Mouse (Mus musculus): ENCODE measurements around the gene Rcbtb1.
"Not testable (repeated sequence)": the region's sequence is repeated elsewhere in the genome, so short reads cannot be mapped to it uniquely, and the experiment has no call there.

The Rcbtb1 gene

DNA sequence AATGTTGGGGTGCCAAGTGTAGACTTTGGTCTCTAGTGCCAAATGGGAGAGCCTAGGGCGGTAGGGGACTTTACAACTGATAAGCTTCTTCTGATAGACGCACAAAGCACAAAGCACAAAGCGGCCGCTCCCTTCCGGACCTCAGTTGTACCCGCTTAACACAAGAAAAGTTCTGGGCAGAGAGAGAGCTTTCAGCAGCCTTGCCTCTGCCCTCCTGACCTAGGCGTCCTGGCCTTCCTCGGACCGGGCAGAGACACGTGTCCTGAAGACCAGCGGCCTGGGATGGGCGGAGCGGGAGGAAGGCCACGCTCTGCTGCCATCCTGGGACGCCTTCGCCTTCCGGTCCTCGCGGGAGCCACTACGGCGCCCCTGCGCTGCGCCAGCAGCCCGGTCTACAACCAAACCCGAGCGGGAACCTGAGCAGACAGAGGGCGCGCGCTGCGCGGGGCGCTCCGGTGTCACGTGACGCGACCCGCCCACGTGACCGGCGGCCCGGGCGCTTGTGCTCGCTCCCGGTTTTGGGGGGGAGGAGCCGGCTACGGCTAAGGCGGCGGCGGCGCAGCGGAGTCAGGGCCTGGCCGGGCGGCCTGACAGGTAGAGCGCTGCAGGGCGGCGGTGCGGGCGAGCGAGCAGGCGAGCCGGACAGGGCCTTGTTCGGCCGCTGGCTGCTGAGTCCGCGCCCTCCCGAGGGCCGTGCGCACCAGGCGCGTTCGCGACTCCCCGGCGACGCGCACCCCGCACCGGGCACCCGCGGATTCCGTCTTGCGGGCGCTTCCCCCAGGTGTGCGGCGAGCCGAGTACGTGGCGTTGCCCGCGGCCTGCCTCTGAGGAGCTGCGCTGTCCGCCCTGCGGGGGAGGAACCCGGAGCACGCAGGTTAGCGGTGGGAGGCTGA is at the start of gene Rcbtb1:
Gene Rcbtb1 (plus strand): TSS at position 499 of the 893 bp plus-strand sequence.
- DNase-seq (ENCODE audit: low read depth): no peak

DNA sequence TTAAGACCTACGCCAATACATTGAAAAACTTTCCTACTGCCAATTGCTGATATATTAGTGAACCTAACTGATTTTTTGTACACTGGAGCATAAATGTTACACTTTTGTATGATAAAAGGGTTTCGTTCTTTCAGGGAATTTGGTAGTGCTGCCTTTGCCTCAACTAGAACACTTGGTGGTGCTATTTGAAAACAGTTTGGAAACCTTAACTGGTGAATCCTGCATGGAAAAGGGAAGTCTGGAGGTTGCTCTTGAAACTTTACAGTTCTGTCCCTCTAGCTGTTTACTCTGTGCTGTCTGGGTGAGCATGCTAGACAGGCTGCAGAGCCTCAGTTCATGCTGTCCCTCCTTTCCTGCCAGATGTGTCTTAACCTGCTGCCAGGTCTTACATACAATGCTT is 45.4 kb upstream of the Rcbtb1 start:
- DNase-seq (ENCODE audit: low read depth): no peak

DNA sequence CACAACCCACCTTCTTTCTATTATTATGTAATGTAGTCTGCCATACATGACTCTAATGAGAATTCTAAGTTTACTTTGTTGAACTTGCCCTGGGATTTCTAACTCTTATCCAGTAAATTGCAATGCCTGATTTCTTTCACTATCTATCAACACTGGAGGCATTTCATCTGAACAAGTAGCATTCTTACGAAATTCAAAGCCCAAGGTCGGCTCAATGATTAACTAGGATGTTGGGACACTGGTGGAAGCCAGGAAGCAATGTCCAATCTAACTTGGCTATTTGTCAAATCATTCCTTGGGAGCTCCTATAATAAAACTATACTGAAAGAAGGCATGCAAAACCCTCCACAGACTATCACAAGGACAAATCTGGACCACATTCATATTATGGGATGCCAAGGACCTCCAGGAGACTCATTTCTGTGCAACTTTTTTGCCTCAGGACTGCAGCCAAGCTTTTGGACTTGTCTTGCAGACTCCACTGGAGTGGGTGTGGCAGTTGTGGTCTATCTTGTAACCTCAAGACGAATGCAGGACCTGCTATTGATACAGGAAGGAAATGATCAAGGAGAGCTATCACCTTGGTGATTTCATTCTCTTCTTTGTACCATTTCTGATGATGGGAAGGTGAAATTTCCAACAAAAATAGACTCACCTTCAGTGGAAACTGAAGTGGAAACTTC is 43.9 kb upstream of the Rcbtb1 start:
- DNase-seq (ENCODE audit: low read depth): no peak

DNA sequence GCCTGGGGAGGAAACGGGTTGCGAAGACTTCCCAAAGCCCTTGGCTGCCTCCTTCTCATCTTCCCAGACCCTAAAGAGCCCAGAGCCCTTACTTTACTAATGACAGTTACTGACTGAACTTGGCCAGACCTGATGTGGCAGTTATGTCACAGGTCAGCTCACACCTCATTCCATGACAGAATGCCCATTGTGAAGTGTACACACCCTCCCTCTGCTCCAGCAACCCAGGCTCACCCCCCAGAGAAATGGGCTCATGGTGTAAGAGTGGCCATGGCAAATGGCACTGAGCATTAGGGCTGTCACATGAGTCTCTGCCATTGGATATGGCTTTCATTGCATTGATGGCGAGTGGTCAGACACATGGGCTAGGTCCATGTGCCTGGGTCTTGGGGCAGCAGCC is 22.4 kb upstream of the Rcbtb1 start, which contains the start of gene Gm5142:
Gene Gm5142 (minus strand): TSS at position 101 of the 400 bp plus-strand sequence.
- DNase-seq (ENCODE audit: low read depth): no peak

DNA sequence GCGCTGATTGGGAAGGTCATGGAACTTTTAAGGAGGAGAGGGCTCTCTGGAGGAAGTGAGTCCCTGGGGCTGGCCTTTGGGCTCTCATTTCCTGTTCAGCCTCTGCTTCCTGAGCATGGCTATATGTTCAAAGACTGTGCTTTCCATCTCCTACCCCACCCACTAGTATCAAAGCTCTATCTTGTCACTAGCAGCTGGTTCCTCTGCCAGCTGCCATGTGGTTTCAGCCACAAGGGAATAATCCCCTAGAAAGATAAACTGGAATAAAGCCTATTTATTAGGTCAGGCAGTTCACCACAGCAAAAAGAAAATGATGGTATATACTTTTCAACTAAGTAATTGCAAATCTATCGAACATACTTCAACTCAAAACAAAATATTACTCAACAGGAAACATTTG is 18.3 kb upstream of the Rcbtb1 start:
- DNase-seq (ENCODE audit: low read depth): no peak

DNA sequence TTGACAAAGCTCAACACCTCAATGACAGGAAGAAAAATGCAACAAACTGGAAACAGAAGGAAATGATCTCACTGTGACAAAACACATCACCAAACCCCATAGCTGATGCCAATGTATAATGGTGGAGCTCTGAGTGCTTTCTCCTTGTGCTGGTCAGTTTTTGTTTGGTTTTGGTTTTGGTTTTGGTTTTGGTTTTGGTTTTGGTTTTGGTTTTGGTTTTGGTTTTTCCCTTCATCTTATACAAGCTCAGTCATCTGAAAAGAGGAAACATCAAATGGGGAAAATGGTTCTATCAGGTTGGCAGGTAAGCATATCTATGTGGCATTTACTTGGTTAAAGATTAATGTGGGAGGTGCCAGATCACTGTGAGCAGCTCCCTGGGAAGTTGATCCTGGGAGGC is 15.5 kb upstream of the Rcbtb1 start:
- no peak for DNase-seq (ENCODE audit: low read depth)

DNA sequence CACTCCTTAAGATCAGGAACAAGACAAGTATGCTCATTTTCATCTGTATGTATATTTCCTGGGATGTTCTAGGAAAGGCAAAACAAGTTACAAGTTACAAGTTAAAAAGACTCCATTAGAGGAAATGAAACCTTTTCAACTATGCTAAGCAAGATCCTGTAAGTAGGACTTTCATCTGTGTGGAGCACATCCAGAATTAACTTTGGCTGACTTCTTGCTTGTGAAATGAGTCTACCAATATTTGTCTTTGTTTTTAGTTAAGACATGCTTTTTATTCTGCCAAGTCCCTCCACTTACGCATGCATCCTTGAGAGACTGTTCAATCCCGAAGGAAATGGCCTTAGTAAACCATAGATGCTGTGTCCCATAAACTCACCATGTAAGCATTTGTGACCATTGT is 14.9 kb upstream of the Rcbtb1 start:
- no peak for DNase-seq (ENCODE audit: low read depth)

DNA sequence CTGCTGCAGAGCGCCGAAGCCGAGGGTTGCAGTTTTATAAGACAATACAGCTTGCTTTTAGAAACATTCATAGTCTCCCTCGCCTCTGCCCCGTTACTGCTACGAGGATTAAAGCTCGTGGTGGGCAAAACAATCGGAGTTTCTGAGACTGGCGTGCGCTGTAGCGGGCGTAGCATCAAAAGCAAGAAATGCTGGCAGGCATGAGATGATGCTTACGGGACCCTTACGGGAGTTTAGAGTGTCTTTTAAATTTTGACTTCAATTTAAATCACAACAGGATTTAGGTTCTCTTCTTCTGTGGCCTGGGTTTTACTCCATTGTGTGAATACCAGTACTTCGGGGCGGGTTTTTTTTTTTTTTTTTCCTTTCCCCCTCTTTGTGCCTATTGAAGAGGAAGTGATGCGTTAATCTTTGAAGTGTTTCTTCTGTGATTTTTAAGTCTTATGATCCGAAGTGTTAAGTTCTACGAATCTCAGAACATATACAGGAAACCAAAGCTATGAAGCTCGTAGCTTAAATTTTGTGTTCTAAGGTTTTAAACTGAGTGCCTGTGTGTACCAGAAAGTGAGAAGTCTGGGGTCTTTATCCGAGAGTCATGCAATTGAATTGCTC is 701 bp downstream of the Rcbtb1 start:
- DNase-seq (ENCODE audit: low read depth): no peak

DNA sequence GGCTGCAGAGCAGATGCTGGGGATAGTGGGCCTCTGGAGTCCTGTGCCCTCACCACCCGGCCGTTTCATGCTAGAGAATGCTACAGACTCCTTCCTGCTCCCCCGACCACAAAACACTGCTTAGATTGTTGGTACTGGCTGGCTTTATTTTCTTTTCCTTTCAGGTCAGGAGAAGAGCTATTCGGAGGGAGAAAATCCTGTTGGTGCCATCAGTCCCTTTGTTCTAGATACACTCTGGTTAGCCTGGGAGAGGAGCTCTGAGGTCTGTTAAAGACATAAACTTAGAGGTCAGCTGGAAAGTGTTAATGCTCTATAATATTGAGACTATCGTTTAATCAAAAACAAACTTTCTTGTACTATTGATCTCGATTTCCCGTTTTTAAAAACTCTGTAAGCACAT is 4.5 kb downstream of the Rcbtb1 start:
- DNase-seq (ENCODE audit: low read depth): no peak

DNA sequence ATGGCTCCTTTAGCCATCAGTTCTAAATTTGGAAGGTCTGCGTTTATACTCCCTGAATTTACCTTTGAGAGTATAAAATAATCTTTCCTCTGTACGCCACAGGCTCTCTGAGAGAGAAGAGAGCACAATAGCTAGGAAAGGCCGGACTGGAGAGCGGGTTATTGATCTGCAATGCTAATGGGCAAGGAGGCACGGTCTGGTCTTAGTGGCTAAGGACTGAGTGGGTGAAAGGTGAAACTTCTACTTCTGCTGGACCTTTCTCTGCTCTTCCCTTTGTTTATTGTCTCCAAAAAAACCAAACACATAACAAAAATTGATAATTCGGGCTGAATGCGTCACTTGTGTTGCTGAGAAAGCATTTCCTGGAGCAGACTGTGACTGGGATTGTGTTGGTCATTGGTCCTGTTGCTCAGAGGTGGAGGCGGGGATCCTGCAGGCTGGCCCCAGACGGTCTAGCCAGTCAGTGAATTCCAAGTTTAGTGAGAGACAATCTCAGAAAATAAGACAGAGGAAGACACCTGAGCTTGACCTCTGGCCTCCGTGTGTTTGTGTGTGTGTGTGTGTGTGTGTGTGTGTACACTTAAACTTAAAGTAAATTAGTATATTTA is 5.1 kb downstream of the Rcbtb1 start:
- DNase-seq (ENCODE audit: low read depth): no peak

DNA sequence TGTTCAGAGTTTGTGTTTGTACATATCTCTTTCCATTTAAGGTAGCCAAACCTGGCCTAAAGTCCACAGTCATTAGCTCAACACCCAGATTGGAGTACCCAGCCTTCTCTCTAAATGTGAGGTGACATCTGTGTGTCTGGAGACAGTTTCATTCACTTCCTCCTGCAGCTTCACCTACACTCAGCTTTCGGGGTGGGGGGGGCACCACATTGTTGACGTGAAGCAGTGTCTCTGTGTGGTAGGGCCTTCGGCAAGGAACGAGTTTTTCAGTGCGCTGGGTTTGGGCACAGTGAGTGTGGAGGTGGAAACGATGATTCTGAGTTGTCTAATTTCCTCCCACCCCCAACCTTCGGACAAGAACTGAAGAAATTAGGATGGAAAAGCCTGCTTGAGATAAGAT is 8.0 kb downstream of the Rcbtb1 start:
- DNase-seq (ENCODE audit: low read depth): no peak

DNA sequence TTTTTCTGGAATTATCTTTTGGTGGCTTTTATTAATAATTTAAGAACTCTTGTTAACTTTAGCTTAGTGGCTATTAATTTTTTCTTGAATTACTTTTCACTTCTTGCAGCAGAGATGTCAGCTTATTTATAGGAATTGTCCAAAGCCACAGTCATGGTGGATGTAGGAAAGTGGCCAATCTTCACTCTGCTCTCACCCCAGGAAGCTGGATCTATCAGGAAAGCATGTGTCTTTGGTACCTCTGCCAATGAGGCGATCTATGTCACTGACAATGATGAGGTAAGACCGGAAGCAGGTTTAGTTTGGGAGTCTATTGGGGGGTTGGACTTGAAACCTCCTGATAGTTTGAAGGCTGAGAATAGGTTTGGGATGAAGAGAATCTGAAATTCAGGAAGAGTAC is 8.8 kb downstream of the Rcbtb1 start:
- no peak for DNase-seq (ENCODE audit: low read depth)

DNA sequence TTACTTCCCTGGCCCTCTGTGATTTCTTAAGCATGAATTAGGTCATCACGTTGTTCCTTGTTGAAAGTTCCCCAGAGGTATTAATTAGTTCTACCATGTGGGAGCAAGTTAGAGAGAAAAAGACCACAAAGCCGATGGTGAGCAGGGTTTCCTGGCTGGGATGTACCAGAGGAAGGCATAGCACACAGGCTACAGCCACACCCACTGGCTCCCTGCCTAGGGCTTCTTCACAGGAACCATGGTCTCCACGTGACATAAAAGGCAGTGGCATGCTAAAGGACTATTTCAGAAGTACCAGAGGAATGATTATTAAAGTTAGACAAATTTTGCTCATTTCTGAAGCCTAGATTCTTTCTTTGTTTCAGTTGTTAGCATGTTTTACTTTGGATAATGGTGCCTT is 18.2 kb downstream of the Rcbtb1 start:
- peak; percentile 3 for DNase-seq (ENCODE audit: low read depth)

DNA sequence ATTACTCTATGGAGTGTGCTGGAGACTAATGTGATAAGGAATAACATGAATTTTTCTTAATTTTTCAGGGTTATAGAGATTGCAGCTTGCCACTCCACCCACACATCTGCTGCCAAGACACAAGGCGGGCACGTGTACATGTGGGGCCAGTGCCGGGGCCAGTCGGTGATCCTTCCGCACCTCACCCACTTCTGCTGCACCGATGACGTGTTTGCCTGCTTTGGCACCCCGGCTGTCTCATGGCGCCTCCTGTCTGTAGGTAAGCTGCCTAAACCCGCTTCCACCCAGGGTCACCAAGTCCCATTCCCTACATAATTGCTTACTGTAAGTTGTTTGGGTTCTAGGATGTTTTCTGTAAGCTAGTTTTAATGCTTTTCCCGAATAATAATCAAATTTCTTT is 25.2 kb downstream of the Rcbtb1 start:
- no peak for DNase-seq (ENCODE audit: low read depth)

DNA sequence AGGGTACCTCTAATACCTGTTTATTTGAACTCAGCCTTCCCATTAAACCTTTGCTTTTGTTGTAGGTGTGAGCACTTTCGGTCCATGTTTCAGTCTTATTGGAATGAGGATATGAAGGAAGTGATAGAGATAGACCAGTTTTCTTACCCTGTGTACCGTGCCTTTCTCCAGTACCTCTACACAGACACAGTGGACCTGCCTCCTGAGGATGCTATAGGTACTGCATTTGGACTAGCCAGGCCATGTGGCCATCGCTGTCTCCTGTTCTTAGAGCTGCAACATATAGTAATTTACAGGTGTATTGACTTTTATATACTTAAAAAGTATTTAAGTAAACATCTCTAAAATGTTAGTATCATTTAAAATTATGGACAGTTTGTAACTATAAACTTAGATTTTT is 28.8 kb downstream of the Rcbtb1 start:
- no peak for DNase-seq (ENCODE audit: low read depth)

DNA sequence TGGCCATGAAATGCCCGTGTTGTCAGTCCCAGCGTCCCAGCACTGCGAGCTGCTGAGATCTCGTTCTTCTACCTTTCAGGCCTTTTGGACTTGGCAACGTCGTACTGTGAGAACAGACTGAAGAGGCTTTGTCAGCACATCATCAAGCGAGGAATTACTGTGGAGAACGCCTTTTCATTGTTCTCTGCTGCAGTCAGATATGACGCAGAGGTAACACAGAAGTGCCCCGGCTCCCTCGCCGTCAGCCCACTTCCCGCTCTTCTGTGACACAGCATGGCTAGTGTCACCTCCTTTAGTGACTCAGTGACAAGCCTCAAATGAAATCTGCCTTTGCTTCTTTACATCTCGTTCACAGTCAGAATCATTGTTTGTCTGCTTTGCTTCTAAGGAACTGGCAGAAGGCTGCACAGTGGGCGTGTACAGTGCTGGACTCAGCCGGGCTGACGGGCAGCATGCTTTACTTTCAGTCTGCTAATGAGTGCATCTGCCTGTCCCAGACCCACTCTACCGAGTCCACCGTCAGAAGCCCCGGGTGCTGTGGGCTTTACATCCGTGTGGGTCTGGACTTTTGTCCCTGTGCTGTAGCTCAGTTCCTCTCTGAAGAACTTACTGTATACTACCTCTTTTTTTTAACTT is 29.4 kb downstream of the Rcbtb1 start:
- DNase-seq (ENCODE audit: low read depth): no peak

DNA sequence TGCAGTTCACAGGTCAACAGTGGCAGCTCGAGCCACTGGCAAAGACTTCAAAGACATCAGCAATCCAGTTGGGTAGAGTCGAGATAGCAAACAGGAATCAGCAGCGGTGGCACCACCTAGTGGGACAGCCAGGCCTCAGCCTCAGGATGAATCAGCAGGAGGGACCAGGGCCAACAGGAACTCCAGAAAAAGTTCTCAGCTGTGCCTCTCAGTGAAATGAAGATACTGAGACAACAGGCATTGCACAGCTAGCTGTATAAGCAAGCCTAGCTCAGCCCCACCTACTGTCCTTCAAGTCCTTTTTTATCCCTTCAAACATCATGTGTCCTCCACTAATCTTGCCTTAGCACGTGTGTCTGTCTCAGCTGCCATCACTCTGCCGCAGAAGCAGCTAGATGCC is 31.0 kb downstream of the Rcbtb1 start:
- peak; percentile 26 for DNase-seq (ENCODE audit: low read depth)

DNA sequence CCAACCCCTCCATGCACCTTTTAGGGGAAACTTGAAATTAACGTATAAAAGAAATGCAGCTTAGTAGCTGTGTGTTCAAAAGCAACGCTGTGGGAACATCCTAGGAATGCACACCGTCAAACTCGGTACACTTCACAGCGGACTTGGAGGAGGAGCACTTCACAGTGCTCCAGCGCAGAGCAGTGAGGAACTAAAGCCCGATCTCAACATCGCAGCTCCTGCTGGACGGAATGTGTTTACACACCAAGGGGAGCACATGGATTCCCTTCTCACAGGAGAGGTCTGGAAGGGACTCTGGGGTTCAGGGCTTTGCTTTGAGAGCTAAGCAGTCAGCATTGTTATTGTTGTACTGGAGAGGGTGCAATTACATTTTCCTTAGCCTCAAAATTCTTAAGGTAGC is 32.6 kb downstream of the Rcbtb1 start:
- no peak for DNase-seq (ENCODE audit: low read depth)

DNA sequence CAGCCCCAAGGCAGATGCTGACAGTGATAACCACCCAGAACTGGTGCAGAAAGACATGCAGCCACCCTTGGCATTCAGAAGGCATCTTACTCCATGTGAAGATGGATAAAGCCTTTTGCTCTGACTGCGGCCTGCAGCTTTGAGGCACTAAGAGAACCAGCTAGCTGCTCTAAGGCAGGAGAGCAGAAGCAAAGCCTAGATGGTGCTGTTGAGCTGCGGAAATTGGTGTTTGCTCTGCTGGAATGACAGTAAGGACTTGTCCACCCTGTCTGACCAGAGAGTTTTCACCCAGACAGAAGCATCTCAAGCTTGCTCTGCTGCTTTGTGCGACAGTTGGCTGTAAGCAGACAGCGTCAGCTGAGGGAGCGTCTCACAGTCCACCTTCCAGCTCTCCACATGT is 49.3 kb downstream of the Rcbtb1 start:
- DNase-seq (ENCODE audit: low read depth): peak; percentile 16

DNA sequence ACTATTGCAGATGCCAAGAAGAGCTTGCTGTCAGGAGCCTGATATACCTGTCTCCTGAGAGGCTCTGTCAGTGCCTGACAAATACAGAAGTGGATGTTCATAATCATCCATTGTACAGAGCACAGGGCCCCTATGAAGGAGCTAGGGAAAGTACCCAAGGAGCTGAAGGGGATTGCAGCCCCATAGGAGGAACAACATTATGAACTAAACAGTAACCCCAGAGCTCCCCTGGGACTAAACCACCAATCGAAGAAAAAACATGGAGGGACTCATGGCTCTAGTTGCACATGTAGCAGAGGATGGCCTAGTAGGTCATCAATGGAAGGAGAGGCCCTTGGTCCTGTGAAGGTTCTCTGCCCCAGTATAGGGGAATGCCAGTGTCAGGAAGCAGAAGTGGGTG is 54.9 kb downstream of the Rcbtb1 start:
- not testable (repeated sequence) for DNase-seq (ENCODE audit: low read depth)

DNA sequence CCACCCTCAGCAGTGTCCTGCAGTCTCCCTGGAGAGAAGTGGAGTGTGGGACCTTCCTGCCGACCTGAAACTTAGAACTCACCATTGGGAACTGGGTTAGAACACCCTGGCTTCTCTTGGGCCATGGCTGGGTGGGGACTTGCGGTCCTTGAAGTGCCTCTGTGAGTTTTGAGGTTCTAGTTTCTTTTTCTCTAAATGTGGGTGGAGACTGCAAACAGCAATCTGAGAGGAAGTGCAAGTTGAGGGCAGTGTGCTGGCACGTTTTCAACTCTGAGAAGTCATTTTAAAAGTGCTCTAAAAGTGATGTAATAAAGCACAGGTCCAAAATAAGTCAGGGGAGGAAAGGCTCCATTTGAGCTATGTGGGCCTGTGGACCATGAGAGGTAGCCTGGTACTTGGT is 59.0 kb downstream of the Rcbtb1 start, which contains the start of gene Gm6904:
Gene Gm6904 (minus strand): TSS at position 161 of the 400 bp plus-strand sequence.
- DNase-seq (ENCODE audit: low read depth): peak; percentile 42

DNA sequence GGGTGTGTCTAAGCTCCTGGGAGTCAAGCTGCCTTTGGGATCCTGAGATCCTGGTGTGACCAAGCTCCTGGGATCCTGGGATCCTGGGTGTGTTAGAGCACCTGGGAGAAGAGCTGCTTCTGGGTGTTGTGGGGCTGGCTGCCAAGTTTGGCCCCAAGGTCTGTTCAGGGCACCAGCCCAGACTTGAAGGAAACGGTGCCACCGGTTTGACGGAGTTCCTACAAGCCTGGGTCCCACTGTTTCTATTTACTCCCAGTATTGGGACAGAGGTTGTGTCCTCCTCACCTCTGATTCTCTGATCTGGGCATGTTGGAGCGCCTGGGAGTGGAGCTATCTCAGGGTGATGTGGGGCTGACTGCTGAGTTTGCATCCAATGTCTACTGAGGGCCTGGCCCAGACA is 74.0 kb downstream of the Rcbtb1 start:
- DNase-seq (ENCODE audit: low read depth): not testable (repeated sequence)

Data from 416B (cell line).